Mouse (Mus musculus): ENCODE data around the gene Pgd. TPM values are rescaled to one million over a fixed set of nuclear protein-coding genes. Genes with fewer than 3 reads are reported as not detected.
A peak's percentile ranks its signal among the peaks of the same experiment; 100 is the strongest.
"Not testable (repeated sequence)": the region's sequence is repeated elsewhere in the genome, so short reads cannot be mapped to it uniquely, and the experiment has no call there.

Gene Pgd
- polyA plus RNA-seq, 1 experiment from 2014 or later, result 78.2 TPM

DNA sequence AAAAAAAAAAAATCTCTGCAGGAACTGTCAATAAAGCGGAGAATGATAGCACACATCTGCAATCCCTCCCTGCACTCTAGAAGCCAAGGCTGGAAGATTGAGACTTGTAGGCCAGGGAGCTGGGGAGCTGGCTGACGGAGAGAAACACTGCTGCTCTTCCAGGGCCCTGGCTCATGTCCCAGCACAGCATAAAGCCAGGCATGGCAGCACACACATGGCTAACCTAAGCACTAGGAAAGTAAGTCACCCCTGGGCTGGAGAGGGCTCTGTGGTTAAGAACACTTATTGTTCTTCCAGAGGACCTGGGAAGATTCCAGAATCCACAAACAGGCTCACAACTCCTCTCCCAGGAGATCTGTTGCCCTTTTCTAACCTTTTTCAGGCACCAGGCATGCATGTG, 6.1 kb upstream of the Pgd start:
- no peak overlapping the region for H3K4me2 ChIP-seq (ENCODE audit: low read depth, low read length)
- no peaks in the 10 kb centered on the region for H3K27me3 ChIP-seq (ENCODE audit: control insufficient read depth, insufficient read depth, low read length)
- H3K9me3 ChIP-seq (replicated peaks; ENCODE audit: control insufficient read depth, low read length), result no peaks in the 10 kb centered on the region
- H3K4me1 ChIP-seq (ENCODE audit: control insufficient read depth, insufficient read depth, low read length), result peaks cover 12% of the 10 kb centered on the region
- peak; percentile 63; the same call in 1 of the 2 replicates for ATAC-seq (replicated peaks; ENCODE audit: extremely low read depth, insufficient read depth, low FRiP score)
- no peaks in the 10 kb centered on the region for H3K36me3 ChIP-seq (ENCODE audit: control insufficient read depth, insufficient read depth)
- 57% methylated on average over 2 of the region's 2 CpGs for WGBS
- H3K9ac ChIP-seq (ENCODE audit: low read length), result peak overlapping the region; percentile 15
- peak overlapping the region; percentile 76 for H3K27ac ChIP-seq (ENCODE audit: low read length)
- H3K4me3 ChIP-seq (ENCODE audit: low read length), result no peak overlapping the region

DNA sequence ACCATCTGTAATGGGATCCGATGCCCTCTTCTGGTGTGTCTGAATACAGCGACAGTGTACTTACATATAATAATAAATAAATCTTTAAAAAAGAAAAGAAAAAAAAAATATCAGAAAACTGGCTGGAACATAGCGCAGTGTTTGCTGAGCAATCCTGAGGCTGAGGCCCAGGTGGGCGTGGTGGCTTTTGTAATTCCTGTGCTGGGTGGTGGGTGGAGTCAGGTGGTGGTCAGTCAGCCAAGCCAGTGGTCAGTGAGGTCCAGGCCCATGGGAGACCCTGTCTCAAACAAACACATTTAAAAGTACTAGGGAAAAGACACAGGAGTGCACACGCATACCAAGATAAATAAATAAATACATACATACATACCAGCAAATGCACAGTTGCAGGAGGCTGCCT, 5.5 kb upstream of the Pgd start:
- Histone ChIP-seq H3K36me3 (ENCODE audit: control insufficient read depth, insufficient read depth) (no peaks in the 10 kb centered on the region), H3K9me3 (replicated peaks; ENCODE audit: control insufficient read depth, low read length) (no peaks in the 10 kb centered on the region), H3K4me2 (ENCODE audit: low read depth, low read length) (no peak overlapping the region), H3K27me3 (ENCODE audit: control insufficient read depth, insufficient read depth, low read length) (no peaks in the 10 kb centered on the region), H3K9ac (ENCODE audit: low read length) (peak overlapping the region; percentile 15; the same call in 1 of the 2 replicates), H3K4me3 (ENCODE audit: low read length) (no peak overlapping the region), H3K4me1 (ENCODE audit: control insufficient read depth, insufficient read depth, low read length) (peaks cover 12% of the 10 kb centered on the region), H3K27ac (ENCODE audit: low read length) (peak overlapping the region; percentile 76; the same call in 1 of the 2 replicates)
- 86% methylated on average over 5 of the region's 5 CpGs for WGBS
- no peak for ATAC-seq (replicated peaks; ENCODE audit: extremely low read depth, insufficient read depth, low FRiP score)

DNA sequence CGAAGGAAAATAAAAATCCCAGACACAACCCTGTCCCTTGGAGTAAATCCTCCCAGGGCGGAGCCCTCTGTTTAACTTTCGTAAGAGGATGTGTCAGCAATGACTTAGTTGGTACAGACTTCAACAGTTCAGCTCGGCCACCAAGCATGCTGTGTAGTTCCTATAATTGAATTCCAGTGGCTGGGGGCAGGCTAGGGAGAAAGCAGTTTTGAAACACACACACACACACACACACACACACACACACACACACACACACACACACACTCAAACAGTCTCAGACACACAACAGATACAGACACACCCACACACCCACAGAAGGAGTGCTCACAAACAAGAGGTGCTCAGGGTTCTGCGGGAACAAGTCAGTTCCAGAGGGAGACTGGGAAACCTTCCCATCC, 5.0 kb upstream of the Pgd start:
- Histone ChIP-seq H3K9ac (ENCODE audit: low read length) (no peak overlapping the region), H3K36me3 (ENCODE audit: control insufficient read depth, insufficient read depth) (no peaks in the 10 kb centered on the region), H3K4me1 (ENCODE audit: control insufficient read depth, insufficient read depth, low read length) (peaks cover 12% of the 10 kb centered on the region), H3K4me3 (ENCODE audit: low read length) (no peak overlapping the region), H3K4me2 (ENCODE audit: low read depth, low read length) (no peak overlapping the region), H3K27me3 (ENCODE audit: control insufficient read depth, insufficient read depth, low read length) (no peaks in the 10 kb centered on the region), H3K27ac (ENCODE audit: low read length) (no peak overlapping the region), H3K9me3 (replicated peaks; ENCODE audit: control insufficient read depth, low read length) (no peaks in the 10 kb centered on the region)
- WGBS, result 61% methylated on average over 5 of the region's 5 CpGs
- ATAC-seq (replicated peaks; ENCODE audit: extremely low read depth, insufficient read depth, low FRiP score), result no peak

DNA sequence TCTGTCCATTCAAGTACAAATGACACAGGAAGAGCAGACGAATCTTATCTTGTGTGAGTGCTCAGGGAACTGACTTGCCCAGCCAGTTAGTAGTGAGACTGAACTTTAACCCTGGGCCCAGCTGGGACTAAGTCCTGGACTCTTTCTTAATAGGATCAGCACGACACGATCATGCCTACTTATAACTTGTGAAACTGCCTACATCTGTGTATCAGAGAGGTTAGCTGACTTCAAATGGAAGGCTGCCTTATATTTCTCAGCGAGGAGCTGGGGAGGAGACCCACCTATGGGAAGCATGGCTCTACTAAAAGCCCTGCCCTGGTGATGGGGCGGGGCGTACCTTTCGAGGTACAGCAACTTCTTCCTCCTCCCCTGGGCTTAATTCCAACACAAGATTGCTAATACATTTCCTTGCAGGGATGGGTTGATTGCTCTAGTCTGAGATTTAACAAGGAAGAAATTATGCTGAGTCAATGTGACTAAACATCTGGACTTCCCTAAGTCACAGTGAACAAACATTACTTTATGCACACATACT, 3.9 kb upstream of the Pgd start:
- Histone ChIP-seq H3K27ac (ENCODE audit: low read length) (peak overlapping the region; percentile 13), H3K27me3 (ENCODE audit: control insufficient read depth, insufficient read depth, low read length) (no peaks in the 10 kb centered on the region), H3K4me3 (ENCODE audit: low read length) (no peak overlapping the region), H3K4me2 (ENCODE audit: low read depth, low read length) (no peak overlapping the region), H3K4me1 (ENCODE audit: control insufficient read depth, insufficient read depth, low read length) (peaks cover 16% of the 10 kb centered on the region), H3K9ac (ENCODE audit: low read length) (no peak overlapping the region), H3K36me3 (ENCODE audit: control insufficient read depth, insufficient read depth) (no peaks in the 10 kb centered on the region), H3K9me3 (replicated peaks; ENCODE audit: control insufficient read depth, low read length) (no peaks in the 10 kb centered on the region)
- 58% methylated on average over 7 of the region's 7 CpGs for WGBS
- ATAC-seq (replicated peaks; ENCODE audit: extremely low read depth, insufficient read depth, low FRiP score), result no peak

DNA sequence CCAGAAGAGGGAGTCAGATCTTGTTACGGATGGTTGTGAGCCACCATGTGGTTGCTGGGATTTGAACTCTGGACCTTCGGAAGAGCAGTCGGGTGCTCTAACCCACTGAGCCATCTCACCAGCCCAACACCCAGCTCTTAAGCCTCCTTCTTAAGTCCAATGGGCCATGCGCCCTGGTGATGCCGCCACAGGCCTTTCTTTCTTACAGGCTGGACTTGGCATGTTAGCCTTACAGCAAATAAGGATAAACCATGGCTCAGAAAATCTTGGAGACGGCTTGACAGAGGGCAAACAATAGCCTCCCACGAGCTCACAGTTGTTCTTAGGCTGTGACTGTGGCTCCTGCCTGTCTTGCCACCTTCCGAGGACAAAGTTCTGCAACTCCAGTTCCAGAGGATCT, 3.4 kb upstream of the Pgd start:
- ATAC-seq (replicated peaks; ENCODE audit: extremely low read depth, insufficient read depth, low FRiP score); H3K4me3 ChIP-seq (ENCODE audit: low read length); H3K4me2 ChIP-seq (ENCODE audit: low read depth, low read length); H3K27ac ChIP-seq (ENCODE audit: low read length); H3K27me3 ChIP-seq (ENCODE audit: control insufficient read depth, insufficient read depth, low read length); H3K9ac ChIP-seq (ENCODE audit: low read length); H3K36me3 ChIP-seq (ENCODE audit: control insufficient read depth, insufficient read depth); H3K9me3 ChIP-seq (replicated peaks; ENCODE audit: control insufficient read depth, low read length): not testable (repeated sequence)
- peaks cover 20% of the 10 kb centered on the region for H3K4me1 ChIP-seq (ENCODE audit: control insufficient read depth, insufficient read depth, low read length)
- 83% methylated on average over 7 of the region's 8 CpGs for WGBS

DNA sequence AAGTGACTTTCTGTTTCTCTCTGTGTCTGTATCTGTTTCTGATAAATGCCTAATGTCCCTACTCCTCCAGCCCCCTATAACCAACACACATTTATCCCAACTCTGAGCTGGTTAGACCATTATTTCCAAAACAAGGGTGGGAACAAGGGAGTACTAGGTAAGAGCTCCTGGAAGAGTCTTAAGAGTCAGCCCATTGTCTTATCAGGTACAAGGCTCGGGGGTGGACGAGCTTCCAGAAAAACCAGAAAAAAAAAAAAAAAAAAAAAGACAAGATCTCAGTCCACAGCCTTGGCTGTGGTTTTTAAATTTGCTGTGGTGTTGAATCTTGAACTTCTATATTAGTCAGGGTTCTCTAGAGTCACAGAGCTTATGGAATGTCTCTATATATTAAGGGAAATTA, 1.4 kb upstream of the Pgd start:
- no peak overlapping the region for H3K4me3 ChIP-seq (ENCODE audit: low read length)
- H3K36me3 ChIP-seq (ENCODE audit: control insufficient read depth, insufficient read depth), result 0 out of 2 replicates have a peak, but pooled peaks cover 2% of the 10 kb centered on the region
- no peak for ATAC-seq (replicated peaks; ENCODE audit: extremely low read depth, insufficient read depth, low FRiP score)
- H3K27ac ChIP-seq (ENCODE audit: low read length), result no peak overlapping the region
- H3K9me3 ChIP-seq (replicated peaks; ENCODE audit: control insufficient read depth, low read length), result no peaks in the 10 kb centered on the region
- H3K27me3 ChIP-seq (ENCODE audit: control insufficient read depth, insufficient read depth, low read length), result no peaks in the 10 kb centered on the region
- peaks cover 18% of the 10 kb centered on the region for H3K4me1 ChIP-seq (ENCODE audit: control insufficient read depth, insufficient read depth, low read length)
- no peak overlapping the region for H3K4me2 ChIP-seq (ENCODE audit: low read depth, low read length)
- 41% methylated on average over 2 of the region's 2 CpGs for WGBS
- H3K9ac ChIP-seq (ENCODE audit: low read length), result no peak overlapping the region

DNA sequence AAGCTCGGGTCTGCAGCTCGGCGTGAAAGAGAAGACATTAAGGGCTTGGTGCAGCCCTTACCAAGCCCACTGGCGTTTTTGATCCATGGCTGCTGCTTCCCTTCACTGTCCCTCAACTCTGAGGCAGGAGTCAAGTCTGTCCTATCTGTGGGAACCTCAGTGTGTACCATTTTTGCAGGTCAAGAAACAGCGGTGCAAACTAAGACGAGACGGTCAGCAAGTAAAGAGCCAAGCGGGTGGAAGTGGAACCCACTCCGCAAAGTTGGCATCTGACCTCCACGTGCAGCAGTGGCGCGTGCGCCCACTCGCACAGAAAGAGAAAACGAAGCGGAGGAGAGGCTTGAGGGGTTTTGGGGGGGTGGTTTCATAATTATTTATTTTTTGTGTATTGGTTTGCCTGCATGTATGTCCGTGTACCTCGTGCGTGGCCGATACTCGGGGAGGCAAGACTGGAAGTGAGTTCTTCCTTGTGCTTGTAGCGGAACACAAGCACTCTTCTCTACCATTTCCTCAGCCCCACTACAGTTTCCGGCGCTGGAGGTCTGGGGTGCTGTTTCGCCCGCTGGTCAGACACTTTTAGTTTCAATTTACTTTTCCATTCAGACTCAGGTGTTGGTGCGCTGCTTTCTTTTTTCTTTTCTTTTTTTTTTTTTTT, 513 bp upstream of the Pgd start:
- Histone ChIP-seq H3K4me2 (ENCODE audit: low read depth, low read length) (peak overlapping the region; percentile 97), H3K4me3 (ENCODE audit: low read length) (peak overlapping the region; percentile 79), H3K27me3 (ENCODE audit: control insufficient read depth, insufficient read depth, low read length) (no peaks in the 10 kb centered on the region), H3K9ac (ENCODE audit: low read length) (peak overlapping the region; percentile 80), H3K27ac (ENCODE audit: low read length) (peak overlapping the region; percentile 77), H3K36me3 (ENCODE audit: control insufficient read depth, insufficient read depth) (0 out of 2 replicates have a peak, but pooled peaks cover 6% of the 10 kb centered on the region), H3K9me3 (replicated peaks; ENCODE audit: control insufficient read depth, low read length) (no peaks in the 10 kb centered on the region), H3K4me1 (ENCODE audit: control insufficient read depth, insufficient read depth, low read length) (peaks cover 8% of the 10 kb centered on the region)
- under 1% methylated on average over 27 of the region's 27 CpGs for WGBS
- peak; percentile 37 for ATAC-seq (replicated peaks; ENCODE audit: extremely low read depth, insufficient read depth, low FRiP score)

DNA sequence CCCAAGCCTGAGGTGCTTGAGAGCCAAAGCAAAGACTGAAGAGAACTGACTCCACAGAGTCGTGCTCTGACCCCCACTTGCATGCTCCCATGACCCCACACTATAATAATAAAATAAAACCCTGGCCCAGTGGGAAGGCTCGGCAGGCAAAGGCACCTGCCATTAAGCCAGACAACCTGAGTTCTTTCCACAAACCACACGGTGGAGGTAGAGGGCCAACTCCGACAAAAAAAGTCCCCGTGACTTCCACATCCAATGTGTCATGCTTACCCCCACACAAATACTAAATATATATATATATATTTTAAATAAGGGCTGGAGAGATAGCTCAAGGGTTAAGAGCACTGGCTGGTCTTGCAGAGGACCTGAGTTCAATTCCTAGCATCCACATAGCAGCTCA, 2.4 kb downstream of the Pgd start:
- Histone ChIP-seq H3K27me3 (ENCODE audit: control insufficient read depth, insufficient read depth, low read length) (no peaks in the 10 kb centered on the region), H3K4me2 (ENCODE audit: low read depth, low read length) (no peak overlapping the region), H3K4me1 (ENCODE audit: control insufficient read depth, insufficient read depth, low read length) (peaks cover 8% of the 10 kb centered on the region), H3K9me3 (replicated peaks; ENCODE audit: control insufficient read depth, low read length) (no peaks in the 10 kb centered on the region), H3K4me3 (ENCODE audit: low read length) (no peak overlapping the region), H3K27ac (ENCODE audit: low read length) (no peak overlapping the region), H3K36me3 (ENCODE audit: control insufficient read depth, insufficient read depth) (peaks cover 21% of the 10 kb centered on the region), H3K9ac (ENCODE audit: low read length) (no peak overlapping the region)
- 60% methylated on average over 5 of the region's 5 CpGs for WGBS
- no peak for ATAC-seq (replicated peaks; ENCODE audit: extremely low read depth, insufficient read depth, low FRiP score)

DNA sequence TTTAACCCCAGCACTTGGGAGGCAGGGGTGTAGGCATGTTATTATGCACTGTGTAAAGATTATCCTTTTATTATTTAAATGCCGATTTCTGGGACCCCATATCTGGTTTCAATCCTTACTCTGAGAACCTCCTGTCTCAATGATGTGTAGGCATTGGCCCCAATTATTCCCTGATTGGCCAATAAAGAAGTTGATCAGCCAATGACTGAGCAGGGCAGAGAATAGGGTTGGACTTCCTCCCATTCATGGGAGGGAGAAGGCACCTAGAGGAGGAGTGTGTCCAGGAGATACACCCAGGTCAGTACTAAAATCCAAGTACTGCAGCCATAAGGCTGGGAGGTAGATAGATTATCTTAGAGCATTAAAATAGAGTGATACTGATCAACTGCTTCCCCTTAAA, 3.4 kb downstream of the Pgd start:
- H3K36me3 ChIP-seq (ENCODE audit: control insufficient read depth, insufficient read depth), result peaks cover 21% of the 10 kb centered on the region
- no peaks in the 10 kb centered on the region for H3K27me3 ChIP-seq (ENCODE audit: control insufficient read depth, insufficient read depth, low read length)
- no peak for ATAC-seq (replicated peaks; ENCODE audit: extremely low read depth, insufficient read depth, low FRiP score)
- no peak overlapping the region for H3K4me2 ChIP-seq (ENCODE audit: low read depth, low read length)
- H3K9me3 ChIP-seq (replicated peaks; ENCODE audit: control insufficient read depth, low read length), result no peaks in the 10 kb centered on the region
- 78% methylated on average over 1 of the region's 1 CpGs for WGBS
- H3K4me3 ChIP-seq (ENCODE audit: low read length), result no peak overlapping the region
- H3K27ac ChIP-seq (ENCODE audit: low read length), result no peak overlapping the region
- H3K9ac ChIP-seq (ENCODE audit: low read length), result no peak overlapping the region
- H3K4me1 ChIP-seq (ENCODE audit: control insufficient read depth, insufficient read depth, low read length), result peaks cover 8% of the 10 kb centered on the region

Data from heart, embryonic 16.5 days (tissue).